Mouse (Mus musculus) midbrain, postnatal 0 days (tissue): Measurements from ENCODE around the gene Dennd6a. TPM values are rescaled to one million over a fixed set of nuclear protein-coding genes. Genes with fewer than 3 reads are reported as not detected.

Experiments used
- ATAC-seq: fragments of 200-750 bp; cut with Nextera tagmentation; 2 replicates; pipeline ENCODE4 v1.8.0; 2017; ENCODE audit warnings: moderate number of reproducible peaks, mild to moderate bottlenecking, moderate TSS enrichment, moderate library complexity; ENCODE audit not compliant: low FRiP score
- DNase-seq: peaks from one replicate; pipeline ENCODE4 v3.0.0-alpha.2; 2015; ENCODE audit warnings: low spot score
- H3K27ac ChIP-seq: fragments of 300-500 bp; sonication (generic); 2 replicates; pipeline ENCODE4 v1.5.1; 2014; ENCODE audit warnings: low read depth, mild to moderate bottlenecking, low read length, mixed read lengths
- H3K27me3 ChIP-seq: fragments of 300-500 bp; sonication (generic); 2 replicates; pipeline ENCODE4 v1.6.1; 2014; ENCODE audit warnings: low read length, control low read depth, mixed read lengths; ENCODE audit not compliant: insufficient read depth
- H3K36me3 ChIP-seq: fragments of 300-500 bp; sonication (generic); 2 replicates; pipeline ENCODE4 v1.6.1; 2014; ENCODE audit warnings: low read length, control low read depth, mixed read lengths; ENCODE audit not compliant: insufficient read depth
- H3K4me1 ChIP-seq: fragments of 300-500 bp; sonication (generic); 2 replicates; pipeline ENCODE4 v1.6.1; 2014; ENCODE audit warnings: mild to moderate bottlenecking, control low read depth, antibody characterized with exemption, low read length, mixed read lengths; ENCODE audit not compliant: insufficient read depth
- H3K4me2 ChIP-seq: fragments of 300-500 bp; sonication (generic); 2 replicates; pipeline ENCODE4 v1.6.1; 2014; ENCODE audit warnings: low read depth, mild to moderate bottlenecking, low read length, mixed read lengths; ENCODE audit not compliant: poor library complexity, severe bottlenecking
- H3K4me3 ChIP-seq: fragments of 300-500 bp; sonication (generic); 2 replicates; pipeline ENCODE4 v1.5.1; 2014; ENCODE audit warnings: low read depth, mild to moderate bottlenecking, low read length, moderate library complexity
- H3K9ac ChIP-seq: fragments of 300-500 bp; sonication (generic); replicated peaks from 2 replicates; pipeline ENCODE4 v1.6.1; 2014; ENCODE audit warnings: mild to moderate bottlenecking, low read length, moderate library complexity, mixed read lengths; ENCODE audit not compliant: poor library complexity, severe bottlenecking
- H3K9me3 ChIP-seq: fragments of 300-500 bp; sonication (generic); 2 replicates; pipeline ENCODE4 v1.6.1; 2016; ENCODE audit warnings: low read length, control low read depth
- CTCF ChIP-seq: IDR thresholded peaks from 2 replicates; pipeline ENCODE4 v1.5.1; 2016; ENCODE audit warnings: antibody characterized with exemption, mild to moderate bottlenecking
- WGBS: fragments of 180-500 bp; shearing (Covaris S2); extraction: QIAGEN DNeasy Blood & Tissue Kit; methylation state at CpG from one replicate; pipeline ENCODE4 v1.1.7; 2014; 5-methylcytosine and 5-hydroxymethylcytosine counted together
- polyA plus RNA-seq: library from polyadenylated mRNA; unstranded; fragments of >200 nt; fragmentation: Nextera tagmentation; extraction: Ambion mirVana; gene quantifications from 2 replicates; pipeline ENCODE4 v1.2.1, GENCODE M21; 2015
- total RNA-seq: library from RNA; depleted of rRNA; stranded (reverse); fragments of >200 nt; gene quantifications from 2 replicates; pipeline ENCODE4 v1.2.3, GENCODE M21; 2014

The Dennd6a gene
- total and polyA plus RNA-seq, 2 experiments from 2014 or later = 9.5 to 26.1 TPM

GRCm38 (mm10) chr14:26595695-26596365, 22.2 kb downstream of the Dennd6a start:
- peaks cover 5% of the 10 kb centered on the region; the same call in 1 of the 2 replicates for H3K36me3 ChIP-seq
- no peak overlapping the region for H3K4me3 ChIP-seq
- WGBS = 94% methylated on average over 5 of the region's 5 CpGs
- H3K27me3 ChIP-seq = no peaks in the 10 kb centered on the region
- TF ChIP-seq CTCF = no peak
- H3K4me1 ChIP-seq = no peaks in the 10 kb centered on the region
- DNase-seq (no peak), ATAC-seq (no peak)
- H3K27ac ChIP-seq = no peak overlapping the region
- H3K9ac ChIP-seq = no peak overlapping the region
- H3K9me3 ChIP-seq = no peaks in the 10 kb centered on the region
- no peak overlapping the region for H3K4me2 ChIP-seq

- 90% methylated on average over 4 of the region's 4 CpGs for whole genome bisulfite sequencing
- H3K9me3 ChIP-seq = no peaks in the 10 kb centered on the region
- no peak for DNase-seq
- H3K4me1 ChIP-seq = no peaks in the 10 kb centered on the region
- no peaks in the 10 kb centered on the region for H3K27me3 ChIP-seq
- no peak overlapping the region for H3K9ac ChIP-seq
- TF ChIP-seq CTCF = no peak
- H3K4me2 ChIP-seq = no peak overlapping the region
- no peak overlapping the region for H3K4me3 ChIP-seq
- no peak for ATAC-seq
- H3K36me3 ChIP-seq = peaks cover 38% of the 10 kb centered on the region
- no peak overlapping the region for H3K27ac ChIP-seq
These were observed 31.7 kb downstream of the Dennd6a start for GRCm38 (mm10) chr14:26605354-26605753.

GRCm38 (mm10) chr14:26609674-26610073, 36.0 kb downstream of the Dennd6a start:
- H3K4me1 ChIP-seq = no peaks in the 10 kb centered on the region
- no peaks in the 10 kb centered on the region for H3K9me3 ChIP-seq
- H3K36me3 ChIP-seq = peaks cover 52% of the 10 kb centered on the region
- H3K4me3 ChIP-seq = no peak overlapping the region
- H3K27ac ChIP-seq = no peak overlapping the region
- DNase-seq = no peak
- H3K9ac ChIP-seq = no peak overlapping the region
- no peak for ATAC-seq
- H3K27me3 ChIP-seq = no peaks in the 10 kb centered on the region
- no peak for TF ChIP-seq CTCF
- WGBS = 97% methylated on average over 1 of the region's 1 CpGs
- no peak overlapping the region for H3K4me2 ChIP-seq

- no peak for TF ChIP-seq CTCF
These were observed 37.0 kb downstream of the Dennd6a start for GRCm38 (mm10) chr14:26610689-26611088.

GRCm38 (mm10) chr14:26625301-26625700, 51.6 kb downstream of the Dennd6a start:
- no peak overlapping the region for H3K4me3 ChIP-seq
- no peaks in the 10 kb centered on the region for H3K27me3 ChIP-seq
- H3K9me3 ChIP-seq = no peaks in the 10 kb centered on the region
- no peak overlapping the region for H3K27ac ChIP-seq
- no peaks in the 10 kb centered on the region for H3K4me1 ChIP-seq
- no peak overlapping the region for H3K4me2 ChIP-seq
- peaks cover 63% of the 10 kb centered on the region for H3K36me3 ChIP-seq
- no peak for TF ChIP-seq CTCF
- WGBS = 95% methylated on average over 4 of the region's 4 CpGs
- ATAC-seq (no peak), DNase-seq (no peak)
- H3K9ac ChIP-seq = no peak overlapping the region

More at GRCm38 (mm10) chr14:26610689-26611088, 37.0 kb downstream of the Dennd6a start:
- H3K4me3 ChIP-seq = no peak overlapping the region
- no peaks in the 10 kb centered on the region for H3K27me3 ChIP-seq
- H3K27ac ChIP-seq = no peak overlapping the region
- H3K36me3 ChIP-seq = peaks cover 44% of the 10 kb centered on the region
- no peaks in the 10 kb centered on the region for H3K4me1 ChIP-seq
- DNase-seq = no peak
- H3K9me3 ChIP-seq = no peaks in the 10 kb centered on the region
- H3K9ac ChIP-seq = no peak overlapping the region
- 95% methylated on average over 4 of the region's 4 CpGs for WGBS
- no peak for ATAC-seq
- H3K4me2 ChIP-seq = no peak overlapping the region

GRCm38 (mm10) chr14:26626605-26627140, 53.0 kb downstream of the Dennd6a start:
- no peak for DNase-seq
- Histone ChIP-seq H3K4me2 (no peak overlapping the region), H3K27me3 (no peaks in the 10 kb centered on the region), H3K9me3 (no peaks in the 10 kb centered on the region), H3K4me1 (no peaks in the 10 kb centered on the region), H3K36me3 (peaks cover 62% of the 10 kb centered on the region), H3K4me3 (no peak overlapping the region), H3K9ac (no peak overlapping the region), H3K27ac (no peak overlapping the region)
- TF ChIP-seq CTCF = no peak
- ATAC-seq = no peak
- 90% methylated on average over 5 of the region's 5 CpGs for WGBS
